Mouse (Mus musculus) cerebellum, adult 2 months (tissue): ENCODE measurements around the gene Tln2.

Source experiments
- CTCF ChIP-seq: fragments of 200-500 bp; IDR thresholded peaks from 2 replicates; pipeline ENCODE4 v1.5.1; 2011; ENCODE audit warnings: low read depth, mild to moderate bottlenecking, control low read depth, low read length, moderate library complexity, borderline replicate concordance; ENCODE audit not compliant: insufficient read depth
- POLR2A ChIP-seq: fragments of 200-500 bp; IDR thresholded peaks from 2 replicates; pipeline ENCODE4 v1.6.1; 2011; ENCODE audit warnings: low read length, control low read depth, borderline replicate concordance; ENCODE audit not compliant: insufficient read depth

DNA sequence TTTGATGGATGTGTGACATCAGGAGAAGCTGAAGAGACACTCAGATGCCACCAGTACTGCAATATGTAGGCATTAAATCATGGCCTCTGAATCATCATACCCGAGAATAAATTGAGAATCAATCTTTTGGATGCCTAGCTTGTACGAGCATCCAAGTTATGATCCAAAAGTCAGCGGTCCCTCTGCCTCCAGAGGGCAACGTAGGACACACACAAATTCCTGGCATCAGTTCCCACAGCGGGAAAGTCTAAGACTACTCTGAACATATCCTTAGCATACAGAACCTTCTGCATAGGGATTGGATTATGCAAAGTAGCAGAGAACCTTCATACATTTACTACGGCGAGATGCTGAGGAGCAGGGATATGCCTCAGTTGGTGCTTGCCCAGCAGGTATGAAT is 210.5 kb downstream of the Tln2 start:
- no peak for TF ChIP-seq CTCF
- no peak for TF ChIP-seq POLR2A
